Mouse (Mus musculus): Measurements from ENCODE around the gene Kcnh2.
A peak's percentile ranks its signal among the peaks of the same experiment; 100 is the strongest.

The Kcnh2 gene

GRCm38 (mm10) chr5:24378700-24379099, 27.3 kb upstream of the Kcnh2 start:
- no peak for DNase-seq (ENCODE audit: low spot score)

GRCm38 (mm10) chr5:24374666-24375328, 23.4 kb upstream of the Kcnh2 start:
- peak; percentile 53 for DNase-seq (ENCODE audit: low spot score)

DNA sequence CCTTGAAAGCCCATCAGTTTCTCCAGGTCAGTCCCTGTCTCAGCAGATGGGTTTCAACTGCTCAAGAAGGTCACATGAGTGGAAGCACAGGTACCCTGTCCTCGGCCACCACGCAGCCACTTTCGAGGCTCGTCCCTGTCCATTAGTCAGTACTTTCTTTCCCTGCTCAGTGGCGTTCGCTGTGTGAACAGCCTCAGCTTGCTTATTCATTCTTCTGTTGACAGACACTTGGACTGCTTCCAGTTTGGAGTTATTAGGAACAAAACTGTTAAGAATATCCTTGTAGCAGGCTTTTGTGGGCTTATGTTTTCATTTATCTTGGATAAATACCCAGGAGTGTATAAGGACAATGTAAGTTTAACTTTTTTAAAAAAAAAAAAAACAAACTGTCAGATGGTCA, 22.8 kb upstream of the Kcnh2 start:
- DNase-seq (ENCODE audit: low spot score): peak; percentile 54

GRCm38 (mm10) chr5:24373807-24374206, 22.4 kb upstream of the Kcnh2 start:
- no peak for DNase-seq (ENCODE audit: low spot score)

DNA sequence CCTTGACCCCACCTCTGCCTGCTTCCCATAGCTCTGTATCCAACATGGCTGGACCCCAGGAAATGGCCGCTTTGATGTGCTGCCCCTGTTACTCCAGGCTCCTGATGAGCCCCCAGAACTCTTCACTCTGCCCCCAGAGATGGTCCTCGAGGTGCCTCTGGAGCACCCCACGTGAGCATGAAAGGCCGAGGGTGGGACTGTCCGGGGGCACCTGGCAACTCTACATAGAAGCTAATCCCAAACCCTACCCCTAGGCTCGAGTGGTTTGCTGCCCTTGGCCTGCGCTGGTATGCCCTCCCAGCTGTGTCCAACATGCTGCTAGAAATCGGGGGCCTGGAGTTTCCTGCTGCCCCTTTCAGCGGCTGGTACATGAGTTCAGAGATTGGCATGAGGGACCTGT, 18.4 kb upstream of the Kcnh2 start:
- no peak for DNase-seq (ENCODE audit: low spot score)

DNA sequence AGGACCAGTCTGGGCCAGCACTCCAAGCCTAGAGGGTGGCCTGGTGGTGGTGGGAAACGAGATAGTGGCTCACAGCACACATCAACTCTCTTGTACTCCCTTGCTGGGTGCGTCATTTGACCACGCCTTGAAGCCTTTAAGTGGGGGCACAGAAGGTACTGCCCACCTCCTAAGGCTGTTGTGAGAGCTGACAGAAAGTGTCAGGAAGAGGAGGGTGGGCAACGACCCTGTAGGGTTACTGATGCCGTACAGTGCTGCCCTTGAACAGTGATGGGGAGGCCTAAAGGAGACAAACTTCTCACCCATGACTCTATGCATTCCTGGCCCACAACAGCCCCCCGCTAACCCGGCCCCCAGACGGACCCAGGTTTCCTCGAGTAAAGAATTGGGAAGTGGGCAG, 15.0 kb upstream of the Kcnh2 start:
- DNase-seq (ENCODE audit: low spot score): no peak

DNA sequence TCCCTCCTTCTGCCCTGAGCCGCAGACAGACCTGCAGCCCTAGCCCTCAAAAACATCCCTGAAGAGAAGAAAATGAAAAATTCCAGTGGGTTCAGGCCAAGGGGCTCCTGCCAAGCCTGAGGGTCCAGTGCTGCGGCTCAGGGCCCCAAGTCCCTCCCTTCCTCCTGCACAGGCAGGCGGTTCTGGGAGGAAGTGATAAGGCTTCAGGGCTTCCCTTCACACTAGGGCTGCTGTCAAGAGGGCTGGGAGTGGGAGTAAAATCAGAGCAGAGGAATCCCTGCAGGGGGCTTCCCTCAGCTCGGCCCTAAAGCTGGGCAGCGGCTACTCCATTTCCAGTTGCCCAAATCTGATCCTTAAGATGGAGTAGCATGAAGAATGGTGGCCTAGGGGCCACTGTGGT, 14.1 kb upstream of the Kcnh2 start:
- DNase-seq (ENCODE audit: low spot score): no peak

- peak; percentile 90 for DNase-seq (ENCODE audit: low spot score)
Observed at GRCm38 (mm10) chr5:24364963-24365362, 13.6 kb upstream of the Kcnh2 start.

- DNase-seq (ENCODE audit: low spot score): no peak
Observed at GRCm38 (mm10) chr5:24364508-24364907, 13.1 kb upstream of the Kcnh2 start, which contains the start of gene Nos3. TSS of gene Nos3 (plus strand) at chr5:24364810.

DNA sequence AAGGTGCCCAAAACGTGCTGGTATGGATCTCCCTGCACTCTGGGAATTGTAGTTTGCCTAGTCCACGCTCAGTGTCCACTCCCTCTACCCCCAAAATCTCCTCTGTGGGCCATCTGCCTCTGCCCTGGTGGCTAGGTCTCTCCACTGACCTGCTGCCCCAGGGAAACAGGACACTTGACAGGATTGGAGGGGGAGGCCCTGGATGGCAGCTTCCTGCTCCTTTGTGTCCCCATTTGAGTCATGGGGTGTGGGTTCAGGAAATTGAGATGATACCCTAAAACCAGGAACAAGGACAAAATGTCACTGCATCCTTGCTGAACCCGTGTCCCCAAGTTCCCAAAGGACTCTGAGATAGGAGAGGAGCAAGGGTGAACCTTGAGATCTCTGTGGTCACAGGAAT, 12.7 kb upstream of the Kcnh2 start:
- DNase-seq (ENCODE audit: low spot score): no peak

DNA sequence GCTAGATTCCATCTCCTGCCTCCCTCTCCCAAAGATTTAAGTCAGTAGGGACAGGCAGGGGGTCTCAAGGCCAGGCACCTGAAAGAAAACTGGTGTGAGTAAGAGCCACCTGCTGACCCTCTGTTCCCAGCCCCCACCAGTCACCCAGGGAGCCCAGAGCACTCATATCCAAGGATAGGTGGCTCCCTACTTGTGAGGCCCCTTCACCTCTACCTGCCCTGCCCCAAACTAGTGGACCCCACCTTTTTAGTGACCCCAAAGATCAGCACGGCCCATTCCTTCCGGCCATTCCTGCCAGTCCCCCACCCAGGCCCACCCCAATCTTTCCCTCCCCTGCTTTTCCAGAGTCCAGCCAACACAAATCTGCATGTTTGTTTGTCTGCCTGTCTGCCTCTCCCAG, 12.1 kb upstream of the Kcnh2 start:
- no peak for DNase-seq (ENCODE audit: low spot score)

DNA sequence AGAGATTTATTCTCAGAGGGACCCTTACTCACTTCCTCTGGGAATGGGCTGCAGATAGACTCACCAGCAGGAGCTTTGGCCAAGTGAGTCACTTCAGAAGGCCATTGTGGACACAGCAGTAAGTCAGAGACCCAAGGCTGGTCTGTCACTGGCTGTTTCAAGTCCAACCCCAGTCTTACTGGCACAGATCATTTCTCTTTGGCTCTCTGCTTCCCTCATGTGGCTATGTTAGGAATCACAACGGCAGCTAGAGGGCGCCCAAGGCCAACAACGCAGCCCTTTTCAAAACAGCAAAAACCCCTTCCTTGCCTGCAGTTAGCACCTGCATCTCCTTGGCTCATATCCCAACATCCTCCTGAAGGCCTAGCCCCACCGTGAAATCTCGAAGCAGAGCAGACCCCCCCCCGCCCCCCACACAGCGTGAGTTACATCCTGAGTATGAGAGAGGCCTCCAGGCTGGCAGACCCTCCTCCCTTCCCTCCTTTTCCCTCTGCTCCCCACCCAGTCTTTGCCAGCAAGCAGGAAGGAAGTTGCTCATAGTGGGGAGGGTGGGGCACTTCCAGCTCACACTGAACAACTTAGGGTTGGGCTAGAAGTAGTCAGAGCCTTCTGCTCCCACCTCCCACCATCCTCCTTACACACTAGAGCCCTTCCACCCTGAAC, 9.5 kb upstream of the Kcnh2 start:
- peak; percentile 91 for DNase-seq (ENCODE audit: low spot score)

- peak; percentile 91 for DNase-seq (ENCODE audit: low spot score)
Observed at GRCm38 (mm10) chr5:24357461-24357860, 6.1 kb upstream of the Kcnh2 start.

DNA sequence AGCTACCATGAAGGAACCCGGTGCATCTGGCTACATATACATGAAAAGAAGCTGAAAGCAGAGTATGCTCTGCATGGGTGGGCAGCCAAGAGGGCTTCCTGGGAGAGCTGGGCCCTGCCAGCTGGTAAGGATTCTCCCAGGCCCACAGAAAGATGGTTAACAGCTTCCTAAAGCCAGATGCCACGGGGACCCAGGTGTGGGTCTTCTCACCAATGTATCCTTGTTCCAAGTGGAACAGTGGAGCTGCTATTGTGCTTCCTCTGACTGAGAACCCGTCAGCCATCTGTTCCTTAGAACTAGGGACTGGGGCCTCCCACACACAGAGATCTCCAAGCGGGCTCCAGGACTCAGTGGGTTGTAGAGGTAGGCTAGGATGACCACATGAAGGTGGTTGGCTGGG, 5.4 kb upstream of the Kcnh2 start:
- no peak for DNase-seq (ENCODE audit: low spot score)

GRCm38 (mm10) chr5:24353327-24353726, 1.9 kb upstream of the Kcnh2 start:
- DNase-seq (ENCODE audit: low spot score): no peak

DNA sequence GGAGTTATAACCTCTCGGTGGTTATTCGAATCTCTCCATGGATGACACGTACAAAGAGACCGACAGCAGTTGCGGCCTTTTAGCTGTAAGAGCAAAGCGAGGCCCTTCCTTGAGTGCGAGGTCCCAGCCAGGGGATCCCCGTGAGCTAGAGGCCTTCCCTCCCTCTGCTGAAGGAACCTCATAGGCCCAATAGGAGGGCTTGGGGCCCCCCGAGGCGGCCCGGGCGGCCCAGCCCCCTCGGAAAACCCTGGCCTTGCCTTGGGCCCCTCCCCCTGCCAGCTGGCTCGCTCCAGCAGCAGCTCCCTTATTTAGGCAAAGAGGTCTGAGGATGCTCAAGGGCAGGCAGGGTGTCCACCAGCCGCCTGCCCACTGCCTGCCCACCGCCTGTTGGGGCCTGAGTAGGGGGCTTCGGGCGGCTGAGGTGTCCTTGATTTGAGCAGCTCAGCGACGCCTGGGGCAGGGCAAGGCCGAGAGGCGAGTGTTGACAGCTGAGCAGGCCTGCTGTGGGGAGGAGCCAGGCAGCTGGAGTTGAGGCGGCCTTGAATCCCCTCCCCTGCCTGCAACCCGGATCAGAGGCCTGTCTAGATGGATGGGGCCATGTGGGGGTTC, 951 bp upstream of the Kcnh2 start:
- DNase-seq (ENCODE audit: low spot score): no peak

DNA sequence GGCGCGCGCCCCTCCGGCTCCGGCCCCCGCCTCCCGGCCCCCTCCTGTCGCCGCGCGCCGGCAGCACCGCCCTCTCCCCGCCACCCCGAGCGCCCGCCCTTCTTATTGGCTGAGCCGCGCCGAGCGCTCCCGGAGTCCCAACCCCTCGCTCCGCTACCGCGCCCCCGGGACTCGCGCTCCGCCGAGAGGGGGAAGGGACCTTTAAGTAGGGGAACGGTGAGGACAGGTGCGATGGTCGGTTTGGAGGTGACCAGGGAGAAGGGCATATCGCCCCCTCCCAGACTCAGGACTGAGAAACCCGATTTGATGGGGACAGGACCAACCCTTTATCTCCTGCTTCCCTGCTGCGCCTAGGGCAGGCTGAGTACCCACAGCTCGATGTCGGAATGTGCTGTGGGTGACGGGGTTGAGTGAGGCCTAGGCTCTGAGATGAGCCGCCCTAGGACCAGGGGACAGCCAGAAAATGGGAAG, 332 bp upstream of the Kcnh2 start:
- no peak for DNase-seq (ENCODE audit: low spot score)

DNA sequence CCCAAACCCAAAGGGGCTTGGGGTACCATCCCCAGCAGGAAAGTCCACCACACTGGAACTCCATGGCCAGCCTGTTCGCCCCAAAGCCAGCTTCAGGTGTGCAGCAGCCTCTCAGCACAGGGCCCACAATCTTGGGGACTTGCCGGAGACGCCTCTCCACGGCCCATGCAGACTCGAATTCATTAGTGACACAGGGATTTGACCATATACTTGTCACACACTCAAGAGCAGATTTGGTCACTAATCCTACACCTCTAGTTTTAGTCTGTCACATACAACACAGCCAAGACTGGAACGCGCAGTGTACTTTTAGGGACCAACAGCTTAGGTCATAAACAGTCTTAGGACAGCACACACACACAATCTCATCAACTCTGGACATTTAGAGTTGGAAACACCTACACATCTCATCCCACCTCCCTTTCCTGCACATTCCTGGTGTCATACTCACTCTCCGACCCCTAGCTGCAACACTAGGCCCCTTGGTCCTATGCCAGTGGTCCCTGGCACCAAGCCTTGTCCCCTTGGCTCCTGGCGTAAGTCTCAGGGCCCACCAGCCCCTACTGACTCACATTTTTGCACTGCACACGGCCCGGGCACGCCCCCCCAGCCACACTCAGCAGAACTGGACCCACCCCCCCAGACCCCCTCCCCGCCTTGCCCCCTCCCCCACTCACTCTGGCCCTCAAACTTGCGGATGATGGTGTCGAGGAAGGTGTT, 713 bp downstream of the Kcnh2 start:
- DNase-seq (ENCODE audit: low spot score): no peak

DNA sequence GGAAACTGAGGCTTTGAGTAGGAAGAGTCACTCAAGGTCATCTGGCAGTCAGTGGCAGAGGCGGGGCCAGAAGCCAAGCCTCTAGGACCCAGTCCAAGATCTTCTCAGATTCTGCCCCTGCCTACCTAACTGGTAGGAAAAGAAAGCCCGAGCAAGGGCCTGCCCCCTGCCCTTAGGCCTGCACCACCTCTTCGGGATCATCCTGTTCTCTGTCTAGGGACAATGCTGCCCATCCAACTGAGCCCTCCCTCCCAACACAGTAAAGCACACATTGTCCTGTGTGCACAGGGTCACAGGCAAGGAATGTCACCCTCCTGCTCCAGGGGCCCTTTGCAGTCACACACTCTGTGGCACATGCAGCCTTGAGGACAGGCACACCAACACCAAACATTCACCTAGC, 1.3 kb downstream of the Kcnh2 start:
- DNase-seq (ENCODE audit: low spot score): peak; percentile 38

- no peak for DNase-seq (ENCODE audit: low spot score)
Observed at GRCm38 (mm10) chr5:24348546-24348945, 2.9 kb downstream of the Kcnh2 start.

DNA sequence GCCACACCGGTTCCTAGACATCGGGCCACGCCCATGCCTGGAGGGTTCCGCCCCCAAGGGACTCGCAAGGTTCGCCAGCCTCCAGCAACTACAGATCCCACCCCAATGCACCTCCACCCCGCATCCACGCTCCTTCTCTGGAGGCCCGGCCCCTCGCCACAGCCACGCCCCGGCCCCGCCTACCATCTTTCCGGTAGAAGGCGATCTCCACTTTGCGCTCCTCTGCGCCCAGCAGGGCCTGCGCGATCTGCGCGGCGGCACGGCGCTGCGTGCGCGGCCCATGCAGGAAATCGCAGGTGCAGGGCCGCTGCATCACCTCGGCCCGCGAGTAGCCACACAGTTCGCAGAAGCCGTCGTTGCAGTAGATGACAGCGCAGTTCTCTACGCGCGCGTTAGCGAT, 3.3 kb downstream of the Kcnh2 start:
- no peak for DNase-seq (ENCODE audit: low spot score)

GRCm38 (mm10) chr5:24347186-24347875, 4.1 kb downstream of the Kcnh2 start:
- DNase-seq (ENCODE audit: low spot score): no peak
